ENCODE assay signal across 12 mouse cellular contexts in genomic region chr12:8031595-8032358, GRCm38 (mm10). TPM values are rescaled to one million over a fixed set of nuclear protein-coding genes. Genes with fewer than 3 reads are reported as not detected.
DNase-seq lines count a peak whose midpoint lies in the region; ATAC-seq and TF ChIP-seq lines count a peak whose summit lies in the region.
"Had no signal": no experiment of that assay in that cellular context is flagged by ENCODE, and none has a peak within 500 bp of the region (broad histone marks: within the 10 kb centered on the region; RNA-seq: fewer than 3 reads in every experiment).

No protein-coding gene starts in this region.

- no peak overlapping the region for H3K4me2 ChIP-seq in intestine, embryonic 14.5 days (ENCODE audit: low read length)
- no peak overlapping the region for H3K4me2 ChIP-seq in intestine, postnatal 0 days (replicated peaks; ENCODE audit: low read depth)
- no peak overlapping the region for H3K4me2 ChIP-seq in forebrain, embryonic 13.5 days
- no peak overlapping the region for H3K4me2 ChIP-seq in neural tube, embryonic 13.5 days
- H3K4me2 ChIP-seq in liver, embryonic 12.5 days, result no peak overlapping the region

- H3K36me3 ChIP-seq in intestine, embryonic 14.5 days (ENCODE audit: control insufficient read depth, insufficient read depth, low read length), result no peaks in the 10 kb centered on the region
- no peaks in the 10 kb centered on the region for H3K36me3 ChIP-seq in intestine, postnatal 0 days (ENCODE audit: control insufficient read depth, insufficient read depth)
- H3K36me3 ChIP-seq in forebrain, embryonic 13.5 days (ENCODE audit: poor library complexity, severe bottlenecking), result no peaks in the 10 kb centered on the region
- H3K36me3 ChIP-seq in limb, embryonic 10.5 days, result no peaks in the 10 kb centered on the region
- no peaks in the 10 kb centered on the region for H3K36me3 ChIP-seq in neural tube, embryonic 13.5 days
- no peaks in the 10 kb centered on the region for H3K36me3 ChIP-seq in liver, embryonic 12.5 days
- H3K36me3 ChIP-seq in heart, adult 2 months (ENCODE audit: control insufficient read depth, insufficient read depth, low read length), result no peaks in the 10 kb centered on the region
- no peaks in the 10 kb centered on the region for H3K36me3 ChIP-seq in thymus, adult 2 months (ENCODE audit: control insufficient read depth, insufficient read depth, low read length)

- peak; percentile 48 for DNase-seq in intestine, embryonic 14.5 days (ENCODE audit: low spot score)
- DNase-seq in limb, embryonic 10.5 days (ENCODE audit: low spot score), result peak; percentile 53
- DNase-seq in heart, adult 2 months, result no peak
- DNase-seq in thymus, adult 2 months, result no peak
- DNase-seq: adrenal gland, postnatal 14 days; kidney, postnatal 10 days; lung, postnatal 36 days had no signal

- H3K27me3 ChIP-seq in intestine, embryonic 14.5 days (replicated peaks; ENCODE audit: control insufficient read depth, insufficient read depth, low read length), result no peaks in the 10 kb centered on the region
- H3K27me3 ChIP-seq in intestine, postnatal 0 days (replicated peaks; ENCODE audit: control insufficient read depth, insufficient read depth, low read length), result no peaks in the 10 kb centered on the region
- peaks cover 30% of the 10 kb centered on the region for H3K27me3 ChIP-seq in forebrain, embryonic 13.5 days
- H3K27me3 ChIP-seq in limb, embryonic 10.5 days (ENCODE audit: low read depth, poor library complexity, severe bottlenecking), result no peaks in the 10 kb centered on the region
- peaks cover 73% of the 10 kb centered on the region for H3K27me3 ChIP-seq in neural tube, embryonic 13.5 days
- H3K27me3 ChIP-seq in liver, embryonic 12.5 days (replicated peaks), result no peaks in the 10 kb centered on the region
- no peaks in the 10 kb centered on the region for H3K27me3 ChIP-seq in heart, adult 2 months (ENCODE audit: control insufficient read depth, insufficient read depth, low read length)
- no peaks in the 10 kb centered on the region for H3K27me3 ChIP-seq in thymus, adult 2 months (ENCODE audit: control insufficient read depth, insufficient read depth, low read length)

- no peak for ATAC-seq in intestine, embryonic 14.5 days (replicated peaks; ENCODE audit: low FRiP score, low TSS enrichment, low read depth)
- no peak for ATAC-seq in intestine, postnatal 0 days
- peak; percentile 77 for ATAC-seq in forebrain, embryonic 13.5 days
- peak; percentile 87 for ATAC-seq in neural tube, embryonic 13.5 days (ENCODE audit: low read depth)
- ATAC-seq in liver, embryonic 12.5 days, result no peak

- H3K79me2 ChIP-seq in heart, adult 2 months (replicated peaks; ENCODE audit: control insufficient read depth, insufficient read depth, low read length), result no peaks in the 10 kb centered on the region

- no peak for TF ChIP-seq CTCF in intestine, postnatal 0 days (IDR thresholded peaks at IDR 0.05; ENCODE audit: low read depth)
- TF ChIP-seq CTCF in heart, adult 2 months (IDR thresholded peaks at IDR 0.05), result no peak
- TF ChIP-seq CTCF in thymus, adult 2 months (IDR thresholded peaks at IDR 0.05; ENCODE audit: borderline replicate concordance, control insufficient read depth, extremely low read depth, insufficient read depth, low read length, poor library complexity), result no peak

- TF ChIP-seq EP300 in heart, adult 2 months (IDR thresholded peaks at IDR 0.05; ENCODE audit: insufficient read depth, low read depth, low read length), result no peak

- H3K4me1 ChIP-seq in intestine, embryonic 14.5 days (replicated peaks; ENCODE audit: control insufficient read depth, insufficient read depth, low read length), result no peaks in the 10 kb centered on the region
- no peaks in the 10 kb centered on the region for H3K4me1 ChIP-seq in intestine, postnatal 0 days (replicated peaks; ENCODE audit: control insufficient read depth, insufficient read depth, low read length)
- H3K4me1 ChIP-seq in forebrain, embryonic 13.5 days, result peaks cover 11% of the 10 kb centered on the region; the same call in 1 of the 2 replicates
- peaks cover 27% of the 10 kb centered on the region for H3K4me1 ChIP-seq in limb, embryonic 10.5 days
- peaks cover 7% of the 10 kb centered on the region for H3K4me1 ChIP-seq in neural tube, embryonic 13.5 days (replicated peaks)
- no peaks in the 10 kb centered on the region for H3K4me1 ChIP-seq in liver, embryonic 12.5 days
- no peaks in the 10 kb centered on the region for H3K4me1 ChIP-seq in heart, adult 2 months (ENCODE audit: control insufficient read depth, insufficient read depth, low read length)
- H3K4me1 ChIP-seq in thymus, adult 2 months (replicated peaks; ENCODE audit: control insufficient read depth, insufficient read depth, low read length), result no peaks in the 10 kb centered on the region

- H3K4me3 ChIP-seq in intestine, embryonic 14.5 days (ENCODE audit: low read depth, low read length), result no peak overlapping the region
- H3K4me3 ChIP-seq in intestine, postnatal 0 days (ENCODE audit: low read depth, low read length), result no peak overlapping the region
- no peak overlapping the region for H3K4me3 ChIP-seq in forebrain, embryonic 13.5 days
- no peak overlapping the region for H3K4me3 ChIP-seq in limb, embryonic 10.5 days
- no peak overlapping the region for H3K4me3 ChIP-seq in neural tube, embryonic 13.5 days
- no peak overlapping the region for H3K4me3 ChIP-seq in liver, embryonic 12.5 days
- H3K4me3 ChIP-seq in heart, adult 2 months, result no peak overlapping the region
- no peak overlapping the region for H3K4me3 ChIP-seq in thymus, adult 2 months (ENCODE audit: control insufficient read depth, insufficient read depth, low read length)

- no peak for TF ChIP-seq POLR2A in heart, adult 2 months (IDR thresholded peaks at IDR 0.05; ENCODE audit: insufficient read depth, low read depth, low read length)
- TF ChIP-seq POLR2A in thymus, adult 2 months (IDR thresholded peaks at IDR 0.05; ENCODE audit: control insufficient read depth, extremely low read depth, insufficient read depth, low read length, poor library complexity), result no peak

- no peak overlapping the region for H3K9ac ChIP-seq in intestine, embryonic 14.5 days (ENCODE audit: low read length)
- H3K9ac ChIP-seq in intestine, postnatal 0 days (ENCODE audit: low read depth, low read length), result no peak overlapping the region
- no peak overlapping the region for H3K9ac ChIP-seq in forebrain, embryonic 13.5 days
- no peak overlapping the region for H3K9ac ChIP-seq in neural tube, embryonic 13.5 days
- no peak overlapping the region for H3K9ac ChIP-seq in liver, embryonic 12.5 days
- H3K9ac ChIP-seq in heart, adult 2 months (ENCODE audit: low read depth, low read length), result no peak overlapping the region

- H3K9me3 ChIP-seq in intestine, embryonic 14.5 days (ENCODE audit: control insufficient read depth, low read length), result no peaks in the 10 kb centered on the region
- H3K9me3 ChIP-seq in intestine, postnatal 0 days (ENCODE audit: control insufficient read depth), result no peaks in the 10 kb centered on the region
- no peaks in the 10 kb centered on the region for H3K9me3 ChIP-seq in forebrain, embryonic 13.5 days (replicated peaks)
- H3K9me3 ChIP-seq in limb, embryonic 10.5 days (replicated peaks), result no peaks in the 10 kb centered on the region
- no peaks in the 10 kb centered on the region for H3K9me3 ChIP-seq in neural tube, embryonic 13.5 days
- H3K9me3 ChIP-seq in liver, embryonic 12.5 days (replicated peaks), result no peaks in the 10 kb centered on the region

- H3K27ac ChIP-seq in intestine, embryonic 14.5 days (ENCODE audit: low read depth), result no peak overlapping the region
- H3K27ac ChIP-seq in intestine, postnatal 0 days (ENCODE audit: low read depth, low read length), result no peak overlapping the region
- H3K27ac ChIP-seq in forebrain, embryonic 13.5 days, result no peak overlapping the region
- H3K27ac ChIP-seq in limb, embryonic 10.5 days, result peak overlapping the region; percentile 50
- no peak overlapping the region for H3K27ac ChIP-seq in neural tube, embryonic 13.5 days (replicated peaks)
- H3K27ac ChIP-seq in liver, embryonic 12.5 days, result no peak overlapping the region
- H3K27ac ChIP-seq in heart, adult 2 months, result no peak overlapping the region
- no peak overlapping the region for H3K27ac ChIP-seq in thymus, adult 2 months (ENCODE audit: control insufficient read depth, insufficient read depth, low read length)

- intact Hi-C loops in heart, adult 2 months (cut with DNase I), result no loop called here

- 68% methylated on average over 14 of the region's 14 CpGs for WGBS in intestine, embryonic 14.5 days
- 66% methylated on average over 14 of the region's 14 CpGs for WGBS in intestine, postnatal 0 days
- 9% methylated on average over 14 of the region's 14 CpGs for WGBS in forebrain, embryonic 13.5 days
- WGBS in limb, embryonic 10.5 days, result 44% methylated on average over 14 of the region's 14 CpGs
- WGBS in neural tube, embryonic 13.5 days, result 14% methylated on average over 14 of the region's 14 CpGs
- 59% methylated on average over 14 of the region's 14 CpGs for WGBS in liver, embryonic 12.5 days (ENCODE audit: insufficient replicate concordance)
- WGBS in heart, adult 2 months, result 66% methylated on average over 14 of the region's 14 CpGs
- 83% methylated on average over 14 of the region's 14 CpGs for WGBS in thymus, adult 2 months

RNA-seq across cellular contexts. Expression of gene Apob, which starts 54.3 kb away (rescaled TPM):
- 40.7 and 43.5 TPM in 2 replicates for polyA plus RNA-seq in intestine, embryonic 14.5 days (2014; fragmentation: Nextera tagmentation; extraction: Ambion mirVana)
- polyA plus RNA-seq in intestine, postnatal 0 days (2015; fragmentation: Nextera tagmentation; extraction: Ambion mirVana), result 132 and 135 TPM in 2 replicates
- 0.09 TPM in 1 of 2 replicates, not detected in the other for polyA plus RNA-seq in forebrain, embryonic 13.5 days (2015; fragmentation: Nextera tagmentation; extraction: Ambion mirVana)
- 0.13 and 0.18 TPM in 2 replicates for polyA plus RNA-seq in limb, embryonic 10.5 days (2016; fragmentation: Nextera tagmentation; extraction: Ambion mirVana)
- polyA plus RNA-seq in neural tube, embryonic 13.5 days (2015; fragmentation: Nextera tagmentation; extraction: Ambion mirVana), result 0.06 and 0.07 TPM in 2 replicates
- 64.5 and 69.2 TPM in 2 replicates for polyA plus RNA-seq in liver, embryonic 12.5 days (2016; fragmentation: Nextera tagmentation; extraction: Ambion mirVana)
- not detected for total RNA-seq in heart, adult 2 months (2021)
- polyA plus RNA-seq in heart, adult 2 months (2012; rRNA removed), result 0.08 and 0.50 TPM in 2 replicates
- polyA plus RNA-seq in thymus, adult 2 months (2012; rRNA removed), result 0.23 and 0.96 TPM in 2 replicates
- polyA plus RNA-seq: heart, postnatal 0 days had no signal

Comparison
In these comparisons a context has a peak if more than half of its experiments do, and no peak if none do; other contexts are left out.
1. ATAC-seq: peak in forebrain, embryonic 13.5 days (single experiment) and neural tube, embryonic 13.5 days (single experiment); none in intestine, embryonic 14.5 days (single experiment), intestine, postnatal 0 days (single experiment) and liver, embryonic 12.5 days (single experiment).
2. DNase-seq: peak in intestine, embryonic 14.5 days (single experiment) and limb, embryonic 10.5 days (single experiment); none in heart, adult 2 months (0 of 2) and thymus, adult 2 months (single experiment).
3. RNA of gene Apob, which starts 54.3 kb away (polyA plus RNA-seq): 132 to 135 TPM in intestine, postnatal 0 days, 64.5 to 69.2 TPM in liver, embryonic 12.5 days and 40.7 to 43.5 TPM in intestine, embryonic 14.5 days; 0.23 to 0.96 TPM in thymus, adult 2 months, 0.13 to 0.18 TPM in limb, embryonic 10.5 days, 0.08 to 0.50 TPM in heart, adult 2 months, 0.06 to 0.07 TPM in neural tube, embryonic 13.5 days and 0.09 TPM in forebrain, embryonic 13.5 days; every median in the first group is over 10 times any median in the second.